Mouse (Mus musculus): ENCODE results near the gene Gins2. TPM values are rescaled to one million over a fixed set of nuclear protein-coding genes. Genes with fewer than 3 reads are reported as not detected.

Gene Gins2
- total and polyA plus RNA-seq, 3 experiments, result 11.3 to 83.4 (median 43.9) TPM

DNA sequence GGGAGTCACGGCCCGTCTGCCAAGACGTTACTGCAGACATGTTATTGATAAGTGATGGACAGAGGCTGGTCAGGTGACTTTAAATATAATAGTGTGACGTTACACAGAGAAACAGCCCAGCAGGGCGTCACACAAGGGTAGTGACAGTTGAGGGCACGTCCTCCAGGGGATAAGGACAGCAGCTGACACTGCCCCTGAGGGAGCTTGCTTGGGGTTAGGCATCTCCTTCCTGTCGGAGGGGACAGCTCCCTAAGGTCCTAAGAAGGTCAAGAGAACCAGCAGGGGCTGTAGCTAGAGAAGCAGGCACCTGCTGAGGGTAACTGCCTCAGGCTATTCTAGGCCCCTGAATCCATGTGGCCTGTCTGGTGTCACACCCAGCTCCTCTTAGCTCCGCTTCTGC, 17.5 kb downstream of the Gins2 start:
- Histone ChIP-seq H3K4me1 (ENCODE audit: insufficient read depth, low read depth, low read length) (peaks cover 7% of the 10 kb centered on the region; the same call in 1 of the 2 replicates), H3K27me3 (ENCODE audit: insufficient read depth, low read length) (no peaks in the 10 kb centered on the region), H3K36me3 (replicated peaks) (peaks cover 100% of the 10 kb centered on the region), H3K9me3 (replicated peaks) (peaks cover 11% of the 10 kb centered on the region), H3K4me3 (ENCODE audit: low read depth, low read length) (no peak overlapping the region)
- no peak for DNase-seq (ENCODE audit: low spot score)
- no peak for ATAC-seq (ENCODE audit: extremely low read depth, insufficient number of reproducible peaks, low FRiP score, poor library complexity, severe bottlenecking)
- TF ChIP-seq GATA2 (IDR thresholded peaks at IDR 0.05; ENCODE audit: borderline replicate concordance, low read depth, low read length) (no peak), TAL1 (conservative IDR thresholded peaks at IDR 0.05; ENCODE audit: low read depth, low read length) (no peak), POLR2AphosphoS5 (IDR thresholded peaks at IDR 0.05; ENCODE audit: insufficient replicate concordance, low read depth, low read length) (no peak), GATA1 (IDR thresholded peaks at IDR 0.05; ENCODE audit: borderline replicate concordance, low read length) (no peak), CTCF (IDR thresholded peaks at IDR 0.05; ENCODE audit: low read depth, low read length) (no peak)

DNA sequence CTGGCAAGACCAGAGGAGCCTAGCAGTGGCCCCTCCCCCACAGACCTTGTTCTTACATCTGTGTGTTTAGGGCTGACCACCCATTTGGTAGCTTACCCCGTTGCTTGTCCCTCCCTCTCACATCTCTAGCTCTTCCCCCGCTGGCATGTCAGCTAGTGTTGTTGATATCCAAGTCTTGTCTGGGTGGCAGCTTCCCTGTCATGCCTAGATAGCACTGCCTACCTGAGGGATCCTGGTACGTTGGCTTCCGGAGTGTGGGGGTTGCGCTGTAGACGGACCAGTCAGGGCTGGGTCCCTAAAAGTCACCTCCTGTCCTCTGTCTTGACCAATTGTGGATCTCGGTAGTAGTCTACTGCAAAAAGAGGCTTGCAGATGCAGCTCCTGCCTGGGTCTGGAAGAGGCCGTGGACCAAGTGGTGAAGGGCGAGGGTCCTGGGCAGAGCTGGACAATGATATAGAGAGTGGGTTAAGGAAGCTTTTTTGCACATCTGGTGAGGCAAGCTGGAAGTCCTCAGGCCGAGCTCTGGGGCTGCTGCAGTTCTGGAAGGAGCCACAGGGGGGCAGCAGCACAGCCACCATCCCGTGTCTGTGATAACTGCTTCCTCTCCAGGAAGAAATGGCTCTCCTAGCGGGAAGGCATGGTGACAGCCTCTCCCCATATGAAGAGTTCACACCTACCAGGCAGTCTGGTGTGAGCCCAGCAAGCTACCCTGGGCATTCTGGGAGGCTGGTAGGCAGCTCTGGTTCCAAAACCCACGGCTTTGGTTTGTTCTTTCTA, 19.0 kb downstream of the Gins2 start:
- H3K4me3 ChIP-seq (ENCODE audit: low read depth, low read length), result no peak overlapping the region
- peaks cover 11% of the 10 kb centered on the region for H3K9me3 ChIP-seq (replicated peaks)
- TF ChIP-seq GATA2 (IDR thresholded peaks at IDR 0.05; ENCODE audit: borderline replicate concordance, low read depth, low read length), result no peak
- no peak for TF ChIP-seq GATA1 (IDR thresholded peaks at IDR 0.05; ENCODE audit: borderline replicate concordance, low read length)
- TF ChIP-seq CTCF (IDR thresholded peaks at IDR 0.05; ENCODE audit: low read depth, low read length), result peak; percentile 98
- no peak for TF ChIP-seq POLR2AphosphoS5 (IDR thresholded peaks at IDR 0.05; ENCODE audit: insufficient replicate concordance, low read depth, low read length)
- no peak for TF ChIP-seq TAL1 (conservative IDR thresholded peaks at IDR 0.05; ENCODE audit: low read depth, low read length)
- peaks cover 10% of the 10 kb centered on the region; the same call in 1 of the 2 replicates for H3K4me1 ChIP-seq (ENCODE audit: insufficient read depth, low read depth, low read length)
- peaks cover 100% of the 10 kb centered on the region for H3K36me3 ChIP-seq (replicated peaks)
- ATAC-seq (ENCODE audit: extremely low read depth, insufficient number of reproducible peaks, low FRiP score, poor library complexity, severe bottlenecking) (no peak; the same call in 1 of the 2 replicates), DNase-seq (ENCODE audit: low spot score) (peak; percentile 60)
- H3K27me3 ChIP-seq (ENCODE audit: insufficient read depth, low read length), result no peaks in the 10 kb centered on the region

DNA sequence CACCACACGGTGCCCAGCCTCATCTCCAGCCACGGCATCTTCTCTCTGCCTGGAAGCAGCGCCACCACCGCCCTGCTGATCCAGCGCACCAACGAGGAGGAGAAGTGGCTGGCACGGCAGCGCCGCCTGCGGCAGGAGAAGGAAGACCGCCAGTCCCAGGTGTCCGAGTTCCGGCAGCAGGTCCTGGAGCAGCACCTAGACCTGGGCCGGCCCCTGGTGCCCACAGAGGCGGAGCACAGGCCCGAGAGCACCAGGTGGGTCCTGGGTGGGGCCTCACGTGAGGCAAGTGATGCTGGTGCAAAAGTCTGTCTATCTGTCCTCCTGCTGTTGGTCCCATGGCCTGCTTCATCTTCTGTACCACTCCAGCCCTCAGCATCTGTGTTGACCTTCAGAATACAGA, 20.0 kb downstream of the Gins2 start:
- Histone ChIP-seq H3K4me3 (ENCODE audit: low read depth, low read length) (no peak overlapping the region), H3K9me3 (replicated peaks) (peaks cover 11% of the 10 kb centered on the region), H3K27me3 (ENCODE audit: insufficient read depth, low read length) (no peaks in the 10 kb centered on the region), H3K4me1 (ENCODE audit: insufficient read depth, low read depth, low read length) (peaks cover 15% of the 10 kb centered on the region), H3K36me3 (replicated peaks) (peaks cover 99% of the 10 kb centered on the region)
- no peak for TF ChIP-seq GATA1 (IDR thresholded peaks at IDR 0.05; ENCODE audit: borderline replicate concordance, low read length)
- no peak for TF ChIP-seq GATA2 (IDR thresholded peaks at IDR 0.05; ENCODE audit: borderline replicate concordance, low read depth, low read length)
- TF ChIP-seq TAL1 (conservative IDR thresholded peaks at IDR 0.05; ENCODE audit: low read depth, low read length), result no peak
- TF ChIP-seq POLR2AphosphoS5 (IDR thresholded peaks at IDR 0.05; ENCODE audit: insufficient replicate concordance, low read depth, low read length), result no peak
- no peak for TF ChIP-seq CTCF (IDR thresholded peaks at IDR 0.05; ENCODE audit: low read depth, low read length)
- ATAC-seq (ENCODE audit: extremely low read depth, insufficient number of reproducible peaks, low FRiP score, poor library complexity, severe bottlenecking) (no peak), DNase-seq (ENCODE audit: low spot score) (no peak)

DNA sequence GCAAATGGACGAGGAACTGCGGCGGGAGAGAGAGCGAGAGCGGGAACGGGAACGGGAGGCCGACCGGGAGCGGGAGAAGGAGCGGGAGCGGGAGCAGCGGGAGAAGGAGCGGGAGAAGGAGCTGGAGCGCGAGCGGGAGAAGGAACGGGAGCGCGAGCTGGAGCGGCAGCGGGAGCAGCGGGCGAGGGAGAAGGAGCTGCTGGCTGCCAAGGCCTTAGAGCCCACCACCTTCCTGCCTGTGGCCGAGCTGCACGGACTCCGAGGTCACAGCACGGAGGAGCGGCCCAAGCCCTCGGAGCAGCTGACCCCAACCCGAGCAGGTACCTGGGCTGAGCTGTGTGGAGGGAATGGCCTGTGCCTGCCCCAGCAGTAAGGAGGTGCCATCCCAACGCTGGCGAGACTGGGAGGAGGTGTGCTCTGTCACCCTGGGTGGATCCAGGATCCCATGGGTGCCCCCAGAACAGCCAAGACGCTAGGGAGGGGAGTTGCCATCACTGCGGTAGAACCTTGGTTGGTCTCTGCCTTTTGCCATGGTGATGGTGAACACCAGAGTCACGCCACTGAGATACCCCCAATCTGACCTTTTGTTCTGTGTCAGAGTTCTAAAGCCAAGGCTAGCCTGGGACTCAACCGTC, 20.8 kb downstream of the Gins2 start:
- ATAC-seq (ENCODE audit: extremely low read depth, insufficient number of reproducible peaks, low FRiP score, poor library complexity, severe bottlenecking) (no peak), DNase-seq (ENCODE audit: low spot score) (no peak)
- H3K4me3 ChIP-seq (ENCODE audit: low read depth, low read length), result peak overlapping the region; percentile 10; the same call in 1 of the 2 replicates
- H3K36me3 ChIP-seq (replicated peaks), result peaks cover 99% of the 10 kb centered on the region
- TF ChIP-seq TAL1 (conservative IDR thresholded peaks at IDR 0.05; ENCODE audit: low read depth, low read length) (no peak), CTCF (IDR thresholded peaks at IDR 0.05; ENCODE audit: low read depth, low read length) (no peak), GATA2 (IDR thresholded peaks at IDR 0.05; ENCODE audit: borderline replicate concordance, low read depth, low read length) (no peak), GATA1 (IDR thresholded peaks at IDR 0.05; ENCODE audit: borderline replicate concordance, low read length) (no peak), POLR2AphosphoS5 (IDR thresholded peaks at IDR 0.05; ENCODE audit: insufficient replicate concordance, low read depth, low read length) (no peak)
- H3K9me3 ChIP-seq (replicated peaks), result peaks cover 11% of the 10 kb centered on the region
- peaks cover 22% of the 10 kb centered on the region for H3K4me1 ChIP-seq (ENCODE audit: insufficient read depth, low read depth, low read length)
- H3K27me3 ChIP-seq (ENCODE audit: insufficient read depth, low read length), result no peaks in the 10 kb centered on the region

DNA sequence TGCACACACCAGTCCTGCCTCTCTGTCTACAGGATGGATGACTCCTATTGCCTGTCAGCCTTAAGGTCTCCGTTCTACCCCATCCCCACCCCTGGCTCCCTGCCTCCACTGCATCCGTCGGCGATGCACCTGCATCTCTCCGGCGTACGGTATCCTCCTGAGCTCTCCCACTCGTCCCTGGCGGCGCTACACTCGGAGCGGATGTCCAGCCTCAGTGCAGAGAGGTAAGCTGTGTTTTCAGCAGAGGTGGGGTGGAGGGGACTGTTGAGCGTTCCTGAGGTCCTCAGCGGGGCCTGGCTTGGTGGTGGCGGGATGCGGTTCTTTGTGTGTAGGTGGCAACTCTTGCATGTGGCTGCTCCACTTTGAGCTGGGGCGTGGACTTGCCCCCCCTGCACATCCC, 21.4 kb downstream of the Gins2 start:
- Histone ChIP-seq H3K27me3 (ENCODE audit: insufficient read depth, low read length) (no peaks in the 10 kb centered on the region), H3K4me1 (ENCODE audit: insufficient read depth, low read depth, low read length) (peaks cover 27% of the 10 kb centered on the region), H3K36me3 (replicated peaks) (peaks cover 99% of the 10 kb centered on the region), H3K9me3 (replicated peaks) (peaks cover 11% of the 10 kb centered on the region), H3K4me3 (ENCODE audit: low read depth, low read length) (no peak overlapping the region; the same call in 1 of the 2 replicates)
- no peak for TF ChIP-seq GATA2 (IDR thresholded peaks at IDR 0.05; ENCODE audit: borderline replicate concordance, low read depth, low read length)
- no peak for TF ChIP-seq GATA1 (IDR thresholded peaks at IDR 0.05; ENCODE audit: borderline replicate concordance, low read length)
- no peak for TF ChIP-seq CTCF (IDR thresholded peaks at IDR 0.05; ENCODE audit: low read depth, low read length)
- no peak for TF ChIP-seq POLR2AphosphoS5 (IDR thresholded peaks at IDR 0.05; ENCODE audit: insufficient replicate concordance, low read depth, low read length)
- no peak for TF ChIP-seq TAL1 (conservative IDR thresholded peaks at IDR 0.05; ENCODE audit: low read depth, low read length)
- DNase-seq (ENCODE audit: low spot score), result no peak
- ATAC-seq (ENCODE audit: extremely low read depth, insufficient number of reproducible peaks, low FRiP score, poor library complexity, severe bottlenecking), result no peak

DNA sequence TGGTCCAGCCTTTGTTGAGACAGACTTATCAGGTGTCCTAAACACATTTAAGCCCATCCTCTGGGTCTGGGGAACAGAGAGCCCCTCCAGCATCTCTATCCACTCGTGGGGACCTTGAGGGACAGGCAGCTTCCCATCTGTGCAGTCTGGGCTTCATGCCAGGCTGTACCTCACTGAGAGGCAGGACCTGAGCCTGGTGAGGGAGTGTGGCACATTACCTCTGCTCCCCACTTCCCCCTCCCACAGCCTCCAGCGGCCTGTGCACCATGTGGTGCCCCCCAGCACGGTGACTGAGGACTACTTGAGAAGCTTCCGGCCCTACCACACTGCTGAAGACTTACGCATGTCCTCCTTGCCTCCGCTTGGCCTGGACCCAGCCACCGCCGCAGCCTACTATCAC, 22.4 kb downstream of the Gins2 start:
- Histone ChIP-seq H3K27me3 (ENCODE audit: insufficient read depth, low read length) (no peaks in the 10 kb centered on the region; the same call in 1 of the 2 replicates), H3K9me3 (replicated peaks) (peaks cover 11% of the 10 kb centered on the region), H3K36me3 (replicated peaks) (peaks cover 99% of the 10 kb centered on the region), H3K4me3 (ENCODE audit: low read depth, low read length) (no peak overlapping the region), H3K4me1 (ENCODE audit: insufficient read depth, low read depth, low read length) (peaks cover 32% of the 10 kb centered on the region)
- DNase-seq (ENCODE audit: low spot score) (no peak), ATAC-seq (ENCODE audit: extremely low read depth, insufficient number of reproducible peaks, low FRiP score, poor library complexity, severe bottlenecking) (no peak)
- no peak for TF ChIP-seq POLR2AphosphoS5 (IDR thresholded peaks at IDR 0.05; ENCODE audit: insufficient replicate concordance, low read depth, low read length)
